Mouse (Mus musculus) left cerebral cortex, postnatal 4 days (tissue): ENCODE results near the gene D3Ertd254e. TPM values are rescaled to one million over a fixed set of nuclear protein-coding genes. Genes with fewer than 3 reads are reported as not detected.

ENCODE experiments used
- DNase-seq: peaks from one replicate; pipeline ENCODE4 v3.0.0-alpha.2; 2022
- intact Hi-C: fragments of 180-260 bp; cut with DNase I; formaldehyde crosslinking; loops from one replicate; pipeline ENCODE4 v1.15.1; 2025
- total RNA-seq, 2 experiments: library from RNA; stranded (reverse); gene quantifications; 2 replicates each; pipeline ENCODE4 v1.2.3; 2021

The D3Ertd254e gene
- total RNA-seq, 2 experiments from 2014 or later = 23.2 to 23.4 TPM

- intact Hi-C loops = loop anchor here (2.0 kb wide), 1 partner anchor 233 kb away; no protein-coding TSS in a partner anchor
- peak; percentile 28 for DNase-seq
Observed at GRCm38 (mm10) chr3:36209776-36210555, 59.1 kb downstream of the D3Ertd254e start.

DNA sequence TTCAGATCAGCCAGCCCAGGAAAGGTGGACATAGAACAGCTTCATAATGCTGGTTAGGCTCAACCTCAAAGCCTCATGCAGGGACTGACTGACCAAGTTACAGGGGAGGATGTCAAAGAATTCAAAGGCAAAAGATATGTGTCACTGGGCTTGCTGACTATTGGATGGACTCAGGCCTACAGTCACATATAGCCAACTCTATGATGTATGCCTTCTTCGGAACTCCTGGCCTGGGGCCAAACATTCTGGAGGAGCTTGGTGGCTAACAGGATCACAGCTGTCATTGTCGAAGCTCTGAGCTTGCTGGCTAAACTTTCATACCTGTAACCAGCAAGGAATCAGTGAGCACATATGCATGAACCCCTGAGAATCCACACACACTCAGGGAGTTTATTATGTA, 60.1 kb downstream of the D3Ertd254e start:
- intact Hi-C loops = no loop called here
- DNase-seq = peak; percentile 12

- no peak for DNase-seq
- intact Hi-C loops = no loop called here
Observed at GRCm38 (mm10) chr3:36212758-36213157, 61.9 kb downstream of the D3Ertd254e start.

Other genes with a start within 250 kb of the D3Ertd254e start
- 10 to 100 TPM; 70.4 to 73.9 TPM for gene Dcun1d1, start 213.6 kb upstream of the D3Ertd254e start, total RNA-seq
- gene Mccc1, start 150.3 kb upstream of the D3Ertd254e start, total RNA-seq = 10 to 100 TPM; 31.0 to 36.5 TPM
- not detected for gene Ccdc144b, start 97.5 kb upstream of the D3Ertd254e start, total RNA-seq
- gene Acad9, start 85.0 kb upstream of the D3Ertd254e start, total RNA-seq = 10 to 100 TPM; 47.3 to 58.1 TPM
- gene Qrfpr, start 71.3 kb downstream of the D3Ertd254e start, total RNA-seq = under 1 TPM; 0.66 to 0.83 TPM